Mouse (Mus musculus) hematopoietic stem cell, adult 5-6 weeks (primary cell): ENCODE measurements around the gene Gabrg3. TPM values are rescaled to one million over a fixed set of nuclear protein-coding genes. Genes with fewer than 3 reads are reported as not detected.

Source experiments
- ATAC-seq, 2 experiments: fragments of 125-278 bp in 1 of 2; replicated peaks in 1 of 2; 2 replicates each; pipeline ENCODE4 v1.8.0; 2016 to 2017; ENCODE audit warnings: inconsistent platforms in 2 of 2, mild to moderate bottlenecking in 2 of 2, moderate number of reproducible peaks in 2 of 2, low read depth in 1 of 2, moderate TSS enrichment in 1 of 2; ENCODE audit not compliant: low FRiP score in 2 of 2, poor library complexity in 2 of 2, severe bottlenecking in 2 of 2, insufficient read depth in 1 of 2, low TSS enrichment in 1 of 2
- total RNA-seq: library from RNA; stranded (forward); fragments of 172-1452, 232-1000 nt; gene quantifications from 2 replicates; pipeline ENCODE4 v1.2.3, GENCODE M21; 2017

Gene Gabrg3
- total RNA-seq, 1 experiment from 2014 or later = not detected

GRCm38 (mm10) chr7:57158211-57158610, 228.8 kb downstream of the Gabrg3 start:
- no peak for ATAC-seq

GRCm38 (mm10) chr7:57153743-57154142, 233.2 kb downstream of the Gabrg3 start:
- no peak for ATAC-seq

- no peak for ATAC-seq
Observed at GRCm38 (mm10) chr7:57150768-57151167, 236.2 kb downstream of the Gabrg3 start.

GRCm38 (mm10) chr7:57138072-57138704, 248.8 kb downstream of the Gabrg3 start:
- ATAC-seq = no peak

- ATAC-seq = no peak
Observed at GRCm38 (mm10) chr7:57133009-57133408, 254.0 kb downstream of the Gabrg3 start.

GRCm38 (mm10) chr7:57132471-57132870, 254.5 kb downstream of the Gabrg3 start:
- ATAC-seq = no peak

- no peak for ATAC-seq
Observed at GRCm38 (mm10) chr7:57100065-57100464, 286.9 kb downstream of the Gabrg3 start.

GRCm38 (mm10) chr7:57082071-57082470, 304.9 kb downstream of the Gabrg3 start:
- no peak for ATAC-seq

GRCm38 (mm10) chr7:57071435-57072160, 315.4 kb downstream of the Gabrg3 start:
- no peak for ATAC-seq

GRCm38 (mm10) chr7:57065398-57065797, 321.6 kb downstream of the Gabrg3 start:
- ATAC-seq = no peak

- ATAC-seq = no peak
Observed at GRCm38 (mm10) chr7:57050906-57051635, 335.9 kb downstream of the Gabrg3 start.

- ATAC-seq = no peak
Observed at GRCm38 (mm10) chr7:57037861-57038421, 349.0 kb downstream of the Gabrg3 start.

GRCm38 (mm10) chr7:57000585-57001261, 386.3 kb downstream of the Gabrg3 start:
- ATAC-seq = no peak

- ATAC-seq = no peak
Observed at GRCm38 (mm10) chr7:56997713-56998624, 389.0 kb downstream of the Gabrg3 start.

- ATAC-seq = no peak
Observed at GRCm38 (mm10) chr7:56946398-56946797, 440.6 kb downstream of the Gabrg3 start.

GRCm38 (mm10) chr7:56941606-56942005, 445.4 kb downstream of the Gabrg3 start:
- no peak for ATAC-seq

GRCm38 (mm10) chr7:56938020-56938419, 449.0 kb downstream of the Gabrg3 start:
- ATAC-seq = no peak
